Mouse (Mus musculus): ENCODE results near the gene Smap2. TPM values are rescaled to one million over a fixed set of nuclear protein-coding genes. Genes with fewer than 3 reads are reported as not detected.

The Smap2 gene
- total RNA-seq, 1 experiment: 8.3 TPM

- Histone ChIP-seq H3K4me1 (ENCODE audit: control insufficient read depth in 2 of 2, insufficient read depth in 2 of 2, low read length in 2 of 2, poor library complexity in 1 of 2) (no peaks in the 10 kb centered on the region; a peak in 1 of 4 replicates), H3K9me3 (ENCODE audit: control insufficient read depth, insufficient read depth, low read depth, low read length) (no peaks in the 10 kb centered on the region), H3K36me3 (ENCODE audit: control insufficient read depth, insufficient read depth, low read length, poor library complexity, severe bottlenecking) (no peaks in the 10 kb centered on the region), H3K27ac (ENCODE audit: insufficient read depth, low read depth, low read length, poor library complexity, severe bottlenecking) (no peak overlapping the region), H3K9ac (ENCODE audit: insufficient read depth, low read depth, low read length, poor library complexity, severe bottlenecking) (no peak overlapping the region), H3K4me3 (ENCODE audit: insufficient read depth in 1 of 2, low read depth in 1 of 2, low read length in 2 of 2, poor library complexity in 1 of 2, severe bottlenecking in 1 of 2) (no peak overlapping the region)
- in situ Hi-C loops (cut with MboI; ENCODE audit: low sequenced_read_pairs in 2 of 2, unreplicated experiment in 2 of 2): no loop called here
- DNase-seq (ENCODE audit: low read depth, low spot score): no peak
- TF ChIP-seq CHD2 (IDR thresholded peaks at IDR 0.05; ENCODE audit: low read depth, low read length) (no peak), MAFK (IDR thresholded peaks at IDR 0.05; ENCODE audit: insufficient read depth, low read depth, low read length) (no peak)
Observed at GRCm38 (mm10) chr4:121001659-121002058, 15.4 kb downstream of the Smap2 start.

GRCm38 (mm10) chr4:121001042-121001441 is 16.0 kb downstream of the Smap2 start:
- H3K4me1 ChIP-seq (ENCODE audit: control insufficient read depth in 2 of 2, insufficient read depth in 2 of 2, low read length in 2 of 2, poor library complexity in 1 of 2): no peaks in the 10 kb centered on the region; a peak in 1 of 4 replicates
- in situ Hi-C loops (cut with MboI; ENCODE audit: low sequenced_read_pairs in 2 of 2, unreplicated experiment in 2 of 2): no loop called here
- no peaks in the 10 kb centered on the region for H3K36me3 ChIP-seq (ENCODE audit: control insufficient read depth, insufficient read depth, low read length, poor library complexity, severe bottlenecking)
- no peak overlapping the region for H3K27ac ChIP-seq (ENCODE audit: insufficient read depth, low read depth, low read length, poor library complexity, severe bottlenecking)
- H3K9me3 ChIP-seq (ENCODE audit: control insufficient read depth, insufficient read depth, low read depth, low read length): no peaks in the 10 kb centered on the region
- no peak overlapping the region for H3K9ac ChIP-seq (ENCODE audit: insufficient read depth, low read depth, low read length, poor library complexity, severe bottlenecking)
- no peak overlapping the region for H3K4me3 ChIP-seq (ENCODE audit: insufficient read depth in 1 of 2, low read depth in 1 of 2, low read length in 2 of 2, poor library complexity in 1 of 2, severe bottlenecking in 1 of 2)
- TF ChIP-seq ZC3H11A (IDR thresholded peaks at IDR 0.05; ENCODE audit: borderline replicate concordance, low read depth, low read length) (no peak), ZNF384 (IDR thresholded peaks at IDR 0.05; ENCODE audit: low read depth, low read length) (no peak), HCFC1 (IDR thresholded peaks at IDR 0.05; ENCODE audit: borderline replicate concordance, insufficient read depth, low read length) (no peak), CHD2 (IDR thresholded peaks at IDR 0.05; ENCODE audit: low read depth, low read length) (no peak), MAFK (IDR thresholded peaks at IDR 0.05; ENCODE audit: insufficient read depth, low read depth, low read length) (no peak)
- DNase-seq (ENCODE audit: low read depth, low spot score): no peak

GRCm38 (mm10) chr4:120995911-120996310 is 21.1 kb downstream of the Smap2 start:
- Histone ChIP-seq H3K9ac (ENCODE audit: insufficient read depth, low read depth, low read length, poor library complexity, severe bottlenecking) (no peak overlapping the region), H3K9me3 (ENCODE audit: control insufficient read depth, insufficient read depth, low read depth, low read length) (no peaks in the 10 kb centered on the region), H3K4me1 (ENCODE audit: control insufficient read depth in 2 of 2, insufficient read depth in 2 of 2, low read length in 2 of 2, poor library complexity in 1 of 2) (no peaks in the 10 kb centered on the region), H3K4me3 (ENCODE audit: insufficient read depth in 1 of 2, low read depth in 1 of 2, low read length in 2 of 2, poor library complexity in 1 of 2, severe bottlenecking in 1 of 2) (no peak overlapping the region), H3K27ac (ENCODE audit: insufficient read depth, low read depth, low read length, poor library complexity, severe bottlenecking) (no peak overlapping the region), H3K36me3 (ENCODE audit: control insufficient read depth, insufficient read depth, low read length, poor library complexity, severe bottlenecking) (no peaks in the 10 kb centered on the region)
- TF ChIP-seq MAFK (IDR thresholded peaks at IDR 0.05; ENCODE audit: insufficient read depth, low read depth, low read length): no peak
- no peak for TF ChIP-seq ZC3H11A (IDR thresholded peaks at IDR 0.05; ENCODE audit: borderline replicate concordance, low read depth, low read length)
- no peak for TF ChIP-seq HCFC1 (IDR thresholded peaks at IDR 0.05; ENCODE audit: borderline replicate concordance, insufficient read depth, low read length)
- TF ChIP-seq ZNF384 (IDR thresholded peaks at IDR 0.05; ENCODE audit: low read depth, low read length): no peak
- DNase-seq (ENCODE audit: low read depth, low spot score): no peak
- in situ Hi-C loops (cut with MboI; ENCODE audit: low sequenced_read_pairs in 2 of 2, unreplicated experiment in 2 of 2): no loop called here

- in situ Hi-C loops (cut with MboI; ENCODE audit: low sequenced_read_pairs in 2 of 2, unreplicated experiment in 2 of 2): no loop called here
- no peak overlapping the region for H3K4me3 ChIP-seq (ENCODE audit: insufficient read depth in 1 of 2, low read depth in 1 of 2, low read length in 2 of 2, poor library complexity in 1 of 2, severe bottlenecking in 1 of 2)
- H3K4me1 ChIP-seq (ENCODE audit: control insufficient read depth in 2 of 2, insufficient read depth in 2 of 2, low read length in 2 of 2, poor library complexity in 1 of 2): no peaks in the 10 kb centered on the region
- no peak for DNase-seq (ENCODE audit: low read depth, low spot score)
- H3K27ac ChIP-seq (ENCODE audit: insufficient read depth, low read depth, low read length, poor library complexity, severe bottlenecking): no peak overlapping the region
- TF ChIP-seq ZC3H11A (IDR thresholded peaks at IDR 0.05; ENCODE audit: borderline replicate concordance, low read depth, low read length) (no peak), ZNF384 (IDR thresholded peaks at IDR 0.05; ENCODE audit: low read depth, low read length) (no peak), MAFK (IDR thresholded peaks at IDR 0.05; ENCODE audit: insufficient read depth, low read depth, low read length) (no peak), CHD2 (IDR thresholded peaks at IDR 0.05; ENCODE audit: low read depth, low read length) (no peak), HCFC1 (IDR thresholded peaks at IDR 0.05; ENCODE audit: borderline replicate concordance, insufficient read depth, low read length) (no peak)
- no peaks in the 10 kb centered on the region for H3K9me3 ChIP-seq (ENCODE audit: control insufficient read depth, insufficient read depth, low read depth, low read length)
- H3K9ac ChIP-seq (ENCODE audit: insufficient read depth, low read depth, low read length, poor library complexity, severe bottlenecking): no peak overlapping the region
- no peaks in the 10 kb centered on the region for H3K36me3 ChIP-seq (ENCODE audit: control insufficient read depth, insufficient read depth, low read length, poor library complexity, severe bottlenecking)
Observed at GRCm38 (mm10) chr4:120993025-120993424, 24.0 kb downstream of the Smap2 start.

- TF ChIP-seq ZC3H11A (IDR thresholded peaks at IDR 0.05; ENCODE audit: borderline replicate concordance, low read depth, low read length) (no peak), HCFC1 (IDR thresholded peaks at IDR 0.05; ENCODE audit: borderline replicate concordance, insufficient read depth, low read length) (no peak), MAFK (IDR thresholded peaks at IDR 0.05; ENCODE audit: insufficient read depth, low read depth, low read length) (no peak), ZNF384 (IDR thresholded peaks at IDR 0.05; ENCODE audit: low read depth, low read length) (no peak), CHD2 (IDR thresholded peaks at IDR 0.05; ENCODE audit: low read depth, low read length) (no peak)
- Histone ChIP-seq H3K27ac (ENCODE audit: insufficient read depth, low read depth, low read length, poor library complexity, severe bottlenecking) (no peak overlapping the region), H3K4me3 (ENCODE audit: insufficient read depth in 1 of 2, low read depth in 1 of 2, low read length in 2 of 2, poor library complexity in 1 of 2, severe bottlenecking in 1 of 2) (no peak overlapping the region), H3K9me3 (ENCODE audit: control insufficient read depth, insufficient read depth, low read depth, low read length) (no peaks in the 10 kb centered on the region), H3K9ac (ENCODE audit: insufficient read depth, low read depth, low read length, poor library complexity, severe bottlenecking) (no peak overlapping the region), H3K36me3 (ENCODE audit: control insufficient read depth, insufficient read depth, low read length, poor library complexity, severe bottlenecking) (no peaks in the 10 kb centered on the region), H3K4me1 (ENCODE audit: control insufficient read depth in 2 of 2, insufficient read depth in 2 of 2, low read length in 2 of 2, poor library complexity in 1 of 2) (no peaks in the 10 kb centered on the region)
- DNase-seq (ENCODE audit: low read depth, low spot score): no peak
- in situ Hi-C loops (cut with MboI; ENCODE audit: low sequenced_read_pairs in 2 of 2, unreplicated experiment in 2 of 2): no loop called here
Observed at GRCm38 (mm10) chr4:120992284-120992683, 24.8 kb downstream of the Smap2 start.
